Mouse (Mus musculus) cerebral cortex, adult 2 months (tissue): ENCODE measurements around the gene Cbl.

ENCODE experiments used
- WGBS: fragments of 180-500 bp; shearing (Covaris S2); methylation state at CpG from one replicate; pipeline ENCODE4 v1.1.7; 2018; 5-methylcytosine and 5-hydroxymethylcytosine counted together

Gene Cbl

GRCm38 (mm10) chr9:44240399-44240798, 6.5 kb upstream of the Cbl start, which contains the start of gene Ccdc153:
TSS of gene Ccdc153 (plus strand) at chr9:44240676.
- WGBS: 47% methylated on average over 2 of the region's 2 CpGs

DNA sequence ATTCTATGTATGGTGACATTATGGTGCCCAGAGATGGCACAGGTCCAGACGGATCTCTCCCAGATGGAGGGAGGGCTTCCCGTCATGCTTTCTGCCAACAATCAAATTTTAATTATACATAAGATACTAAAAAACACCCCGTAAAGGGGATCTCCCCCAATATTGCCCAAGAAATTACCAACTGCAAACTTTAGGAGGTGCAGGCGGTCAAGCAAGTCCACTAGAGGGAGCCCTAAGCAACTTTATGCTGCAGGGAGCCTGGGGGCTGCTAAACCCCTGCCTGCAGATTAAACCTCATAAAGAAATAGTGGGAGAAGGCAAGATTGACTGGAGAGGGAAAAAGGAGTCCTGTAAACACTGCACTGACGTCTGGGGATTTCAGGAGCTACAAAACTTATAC, 5.6 kb upstream of the Cbl start:
- 7% methylated on average over 5 of the region's 5 CpGs for WGBS

DNA sequence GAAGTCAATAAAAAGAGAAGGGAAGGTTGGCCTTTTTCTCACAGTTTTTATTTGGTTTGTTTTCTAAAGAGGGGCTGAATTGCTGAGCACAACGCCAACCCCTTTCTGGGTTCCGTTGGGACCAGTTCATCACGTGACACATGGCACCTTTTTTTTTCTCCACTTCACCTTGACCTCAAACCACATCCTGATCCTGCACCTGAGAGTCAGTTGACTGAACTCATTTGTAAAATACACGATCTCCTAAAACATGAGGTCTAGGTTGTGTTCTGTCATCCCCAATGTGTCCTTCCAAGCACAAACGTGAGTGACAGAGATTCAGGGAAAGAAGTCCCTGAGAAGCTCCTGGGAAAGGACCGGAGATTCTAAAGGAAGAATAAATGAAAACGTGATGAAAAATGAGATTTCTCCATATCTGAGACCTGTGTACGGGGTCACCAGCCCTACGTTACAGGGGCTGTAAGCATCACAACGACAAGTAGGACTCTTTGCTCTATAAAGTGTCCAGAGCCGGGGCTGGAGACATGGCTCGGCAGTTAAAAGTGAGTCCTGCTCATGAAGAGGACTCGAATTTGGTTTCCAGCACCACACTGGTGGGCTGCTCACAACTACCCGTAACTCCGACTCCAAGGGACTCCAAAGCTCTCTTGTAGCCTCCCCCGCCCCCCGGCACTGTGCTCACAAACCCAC, 4.8 kb upstream of the Cbl start:
- 82% methylated on average over 17 of the region's 17 CpGs for whole genome bisulfite sequencing

DNA sequence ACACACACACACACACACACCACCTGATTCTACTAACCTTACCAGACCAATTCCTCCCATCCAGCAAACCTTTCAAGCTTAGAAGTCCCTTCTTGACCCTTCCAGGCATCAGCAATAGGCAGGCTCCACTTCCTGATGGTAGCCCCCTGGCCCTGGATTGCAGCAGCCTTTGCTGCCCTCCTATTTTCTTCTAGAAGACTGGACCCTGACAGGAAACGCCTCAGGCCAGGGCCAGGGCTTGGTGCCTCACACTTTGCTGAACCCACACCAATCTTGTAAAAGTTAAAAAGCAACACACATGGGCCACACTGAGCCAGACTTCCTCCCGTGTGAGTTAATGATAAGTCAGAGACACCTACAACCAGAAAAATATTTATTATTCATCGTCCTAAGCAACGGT, 3.3 kb upstream of the Cbl start:
- WGBS: 89% methylated on average over 4 of the region's 4 CpGs

DNA sequence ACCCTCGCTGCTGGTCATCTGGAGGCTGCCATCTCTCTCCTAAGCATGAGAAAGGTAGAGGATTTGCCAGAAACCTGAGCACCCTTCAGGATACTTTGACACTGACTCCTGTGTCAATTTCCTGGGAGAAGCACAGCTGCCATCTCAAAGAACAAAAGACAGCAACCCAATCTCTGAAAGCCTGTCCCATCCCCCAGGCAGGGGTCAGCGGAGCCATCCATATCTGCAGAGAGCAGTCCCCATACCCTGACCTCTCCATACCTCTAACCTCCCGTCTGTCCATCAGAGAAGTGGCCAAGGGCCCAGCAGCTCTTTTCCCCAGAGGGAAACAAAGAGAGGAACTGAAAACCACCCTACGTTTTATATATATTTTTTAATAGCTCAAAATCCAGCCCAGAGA, 2.8 kb upstream of the Cbl start:
- 87% methylated on average over 4 of the region's 4 CpGs for WGBS

- 19% methylated on average over 19 of the region's 19 CpGs for WGBS
Observed at GRCm38 (mm10) chr9:44234479-44235427, 904 bp upstream of the Cbl start.

GRCm38 (mm10) chr9:44233021-44233801, 638 bp downstream of the Cbl start:
- under 1% methylated on average over 40 of the region's 40 CpGs for WGBS

DNA sequence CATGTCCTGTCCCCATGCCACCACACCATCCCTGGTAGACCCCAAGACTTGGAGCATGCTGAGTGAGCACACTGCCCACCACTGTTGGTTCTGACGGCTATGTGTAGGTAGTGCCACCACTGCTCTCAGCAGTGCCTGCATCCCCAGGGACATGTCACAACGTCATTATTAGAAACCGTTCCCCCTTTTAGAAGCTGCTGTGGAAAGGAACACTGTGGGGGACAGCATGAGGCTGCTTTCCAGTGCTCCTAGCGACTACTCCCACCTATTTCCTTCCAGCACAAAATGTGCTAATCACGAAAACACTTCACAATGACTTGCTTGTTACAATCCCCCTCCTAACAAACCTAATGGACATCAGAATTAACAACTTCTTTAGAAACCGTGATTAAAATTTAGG, 7.9 kb downstream of the Cbl start:
- 19% methylated on average over 6 of the region's 6 CpGs for whole genome bisulfite sequencing

GRCm38 (mm10) chr9:44213538-44213937, 20.3 kb downstream of the Cbl start:
- 84% methylated on average over 14 of the region's 14 CpGs for WGBS

DNA sequence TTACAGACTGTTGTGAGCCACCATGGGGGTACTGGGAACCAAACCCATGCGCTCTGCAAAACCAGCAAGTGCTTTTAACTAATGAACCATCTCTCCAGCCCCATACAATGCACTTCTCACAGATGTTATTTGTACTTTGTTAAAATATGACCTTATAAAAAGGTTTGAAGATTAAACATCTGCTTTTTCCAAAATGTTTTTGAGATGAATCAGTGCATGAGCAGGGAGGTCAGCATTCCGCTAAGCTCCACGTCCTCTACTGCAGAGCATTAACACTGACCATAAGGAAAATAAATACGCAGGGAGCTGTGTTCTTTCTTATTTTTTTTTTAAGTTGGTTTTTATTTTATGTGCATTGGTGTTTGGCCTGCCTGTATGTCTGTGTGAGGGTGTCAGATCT, 21.4 kb downstream of the Cbl start:
- WGBS: 92% methylated on average over 4 of the region's 4 CpGs

GRCm38 (mm10) chr9:44209416-44209815, 24.4 kb downstream of the Cbl start:
- WGBS: 95% methylated on average over 4 of the region's 4 CpGs

DNA sequence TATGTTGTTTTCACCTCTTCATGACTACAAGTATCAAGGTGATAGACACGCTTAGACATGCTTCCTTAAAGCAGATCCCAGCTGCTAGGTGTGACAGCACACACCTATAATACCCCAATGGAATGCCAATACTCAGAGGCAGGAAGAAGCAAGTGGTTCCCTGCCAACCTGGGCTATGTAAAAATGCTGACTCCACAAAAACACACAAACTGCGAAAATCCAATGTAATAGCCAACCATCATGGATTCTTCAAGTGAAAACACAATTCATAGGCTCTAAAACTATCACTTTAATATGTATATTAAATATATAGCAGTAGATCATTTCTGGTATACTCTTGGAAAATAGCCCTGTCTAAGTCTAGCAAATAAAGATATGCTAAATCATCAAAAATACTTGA, 26.0 kb downstream of the Cbl start:
- 91% methylated on average over 2 of the region's 2 CpGs for WGBS

GRCm38 (mm10) chr9:44200458-44200857, 33.4 kb downstream of the Cbl start:
- 85% methylated on average over 3 of the region's 3 CpGs for WGBS

DNA sequence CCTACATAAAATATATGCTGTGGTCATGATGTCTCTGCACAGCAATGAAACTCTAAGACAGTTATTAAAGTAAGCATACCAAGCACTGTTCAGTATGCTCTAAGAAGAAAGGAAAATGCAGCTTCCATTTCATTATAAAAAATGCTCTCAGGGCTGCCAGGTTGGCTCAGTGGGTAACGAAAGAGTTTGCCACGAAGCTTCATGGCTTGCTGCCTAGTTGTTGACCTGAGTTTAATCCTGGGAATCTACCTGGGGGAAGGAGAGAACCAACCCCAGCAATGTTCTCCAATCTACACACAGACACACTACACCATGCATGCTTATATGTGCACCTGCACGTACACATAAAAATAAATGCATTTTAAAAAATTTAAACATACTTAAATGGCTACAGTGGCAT, 34.7 kb downstream of the Cbl start:
- WGBS: 64% methylated on average over 3 of the region's 3 CpGs

- 66% methylated on average over 4 of the region's 4 CpGs for WGBS
Observed at GRCm38 (mm10) chr9:44196354-44196753, 37.5 kb downstream of the Cbl start.

- 76% methylated on average over 1 of the region's 1 CpGs for WGBS
Observed at GRCm38 (mm10) chr9:44194000-44194399, 39.8 kb downstream of the Cbl start.

DNA sequence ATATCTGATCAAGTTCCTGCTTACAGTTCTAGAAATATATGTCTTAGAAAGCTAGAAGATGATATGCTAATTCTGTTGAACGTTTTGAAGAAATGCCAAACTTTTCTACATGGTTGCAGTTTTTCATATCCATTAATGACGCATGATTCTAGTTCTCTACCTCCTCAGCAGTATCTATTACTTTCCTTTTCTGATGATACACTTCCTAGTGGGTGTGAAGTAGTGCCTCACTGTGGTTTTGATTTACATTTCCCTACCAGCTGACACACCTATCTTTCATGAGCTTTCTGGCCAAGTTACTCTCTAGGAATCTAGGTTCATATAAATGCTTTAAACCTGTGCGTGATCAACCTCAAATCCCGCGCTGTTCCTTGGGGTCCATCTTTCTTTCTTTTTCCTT, 41.1 kb downstream of the Cbl start:
- WGBS: 79% methylated on average over 5 of the region's 5 CpGs

- 71% methylated on average over 3 of the region's 3 CpGs for WGBS
Observed at GRCm38 (mm10) chr9:44192312-44192711, 41.5 kb downstream of the Cbl start.

- WGBS: 73% methylated on average over 3 of the region's 3 CpGs
Observed at GRCm38 (mm10) chr9:44191166-44191565, 42.7 kb downstream of the Cbl start.

DNA sequence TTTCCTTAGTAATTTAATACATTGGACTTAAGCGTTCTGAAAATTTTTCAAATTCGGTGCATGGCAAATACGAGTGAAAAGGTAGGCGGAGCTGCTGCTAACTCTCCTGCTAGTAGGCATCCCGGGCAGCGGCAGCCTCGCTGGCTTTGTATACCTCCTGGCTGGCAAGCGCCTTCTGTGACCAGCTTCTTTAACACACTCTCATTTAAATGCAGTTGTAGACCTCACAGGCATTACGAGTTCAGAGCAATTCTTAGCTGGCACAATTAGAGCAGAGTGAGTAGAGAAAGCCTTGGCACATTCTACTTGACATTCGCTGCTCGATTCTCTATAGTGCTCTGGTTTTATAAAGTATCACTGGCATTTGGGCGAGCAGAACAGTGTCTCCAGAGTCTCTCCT, 45.6 kb downstream of the Cbl start:
- 29% methylated on average over 12 of the region's 12 CpGs for WGBS

GRCm38 (mm10) chr9:44182260-44182659, 51.6 kb downstream of the Cbl start:
- WGBS: 50% methylated on average over 3 of the region's 3 CpGs

- 44% methylated on average over 5 of the region's 5 CpGs for WGBS
Observed at GRCm38 (mm10) chr9:44181537-44181936, 52.3 kb downstream of the Cbl start.
